Mouse (Mus musculus) thymus, adult 2 months (tissue): ENCODE data around the gene Atp2b2.

Experiments
- CTCF ChIP-seq: fragments of 200-500 bp; IDR thresholded peaks from 2 replicates; pipeline ENCODE4 v1.5.1; 2012; ENCODE audit warnings: mild to moderate bottlenecking, control low read depth, low read length, moderate library complexity, borderline replicate concordance; ENCODE audit not compliant: control insufficient read depth, poor library complexity, insufficient read depth; ENCODE audit errors: extremely low read depth
- POLR2A ChIP-seq: fragments of 200-500 bp; IDR thresholded peaks from 2 replicates; pipeline ENCODE4 v1.6.1; 2012; ENCODE audit warnings: mild to moderate bottlenecking, low read length, control low read depth, moderate library complexity; ENCODE audit not compliant: control insufficient read depth, poor library complexity, insufficient read depth; ENCODE audit errors: extremely low read depth

DNA sequence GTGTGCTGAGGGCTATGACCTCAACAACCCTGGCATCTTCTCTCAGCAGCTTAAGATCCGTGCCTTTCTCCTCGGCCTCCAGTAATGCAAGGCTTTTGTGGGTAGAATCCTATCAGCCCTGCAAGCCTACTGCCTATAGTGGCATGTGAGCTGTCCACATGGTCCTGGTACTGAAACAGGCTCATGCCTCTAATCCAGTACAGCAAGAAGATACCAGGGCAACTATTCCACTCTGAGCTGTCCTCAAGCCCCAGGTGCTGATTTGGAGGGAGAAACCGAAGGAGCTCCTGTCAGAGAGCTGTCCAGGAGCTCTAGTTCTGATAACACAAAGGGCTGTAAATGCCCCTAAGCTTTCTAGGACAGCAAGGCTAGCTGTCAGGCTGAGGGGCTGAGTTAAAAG, 190.1 kb downstream of the Atp2b2 start:
- TF ChIP-seq CTCF (no peak), POLR2A (no peak)
